19 mouse cellular contexts compared by ENCODE assay signal in genomic region chr19:43887725-43888124, GRCm38 (mm10). TPM values are rescaled to one million over a fixed set of nuclear protein-coding genes. Genes with fewer than 3 reads are reported as not detected.
DNase-seq lines count a peak whose midpoint lies in the region; ATAC-seq and TF ChIP-seq lines count a peak whose summit lies in the region.
"Had no signal": no experiment of that assay in that cellular context is flagged by ENCODE, and none has a peak within 500 bp of the region (broad histone marks: within the 10 kb centered on the region; RNA-seq: fewer than 3 reads in every experiment).

No protein-coding gene starts in this region.

- H3K4me3 ChIP-seq in liver, adult 2 months (ENCODE audit: insufficient read depth, low read depth, low read length): peak overlapping the region; percentile 79
- H3K4me3 ChIP-seq in embryonic facial prominence, embryonic 15.5 days (replicated peaks): no peak overlapping the region
- peak overlapping the region; percentile 57 for H3K4me3 ChIP-seq in intestine, embryonic 16.5 days (ENCODE audit: low read length)
- H3K4me3 ChIP-seq in stomach, postnatal 0 days (ENCODE audit: low read depth, low read length): peak overlapping the region; percentile 6; the same call in 1 of the 2 replicates
- no peak overlapping the region for H3K4me3 ChIP-seq in hindbrain, embryonic 11.5 days (ENCODE audit: low read depth, low read length)
- H3K4me3 ChIP-seq: embryonic facial prominence, embryonic 12.5 days; hindbrain, embryonic 12.5 days; myocyte had no signal

- peak overlapping the region; percentile 96 for H3K27ac ChIP-seq in liver, adult 2 months (replicated peaks; ENCODE audit: insufficient read depth, low read depth, low read length)
- no peak overlapping the region for H3K27ac ChIP-seq in embryonic facial prominence, embryonic 15.5 days (replicated peaks)
- peak overlapping the region; percentile 75 for H3K27ac ChIP-seq in intestine, embryonic 16.5 days (ENCODE audit: low read length)
- H3K27ac ChIP-seq in stomach, postnatal 0 days (replicated peaks): no peak overlapping the region; the same call in 1 of the 2 replicates
- H3K27ac ChIP-seq in hindbrain, embryonic 11.5 days (ENCODE audit: low read depth, low read length): no peak overlapping the region
- H3K27ac ChIP-seq: embryonic facial prominence, embryonic 12.5 days; hindbrain, embryonic 12.5 days; limb, embryonic 15.5 days had no signal

- peak; percentile 95 for DNase-seq in liver, adult 2 months (ENCODE audit: extremely low read depth, low read depth, low spot score)
- DNase-seq in liver: no peak
- no peak for DNase-seq in stomach, postnatal 0 days (ENCODE audit: low spot score)
- DNase-seq in cerebellum, postnatal 36 days: no peak
- DNase-seq in hindbrain, embryonic 11.5 days (ENCODE audit: low spot score): no peak
- DNase-seq: adrenal gland, adult 2 months; cerebellum, adult 9-10 months; forebrain, postnatal 0 days; gastrocnemius, postnatal 36 days; kidney, adult 18-20 months; midbrain, embryonic 14.5 days; thymus, adult 2 months had no signal

- peak overlapping the region; percentile 62 for H3K9ac ChIP-seq in liver, adult 2 months (ENCODE audit: low read depth, low read length)
- no peak overlapping the region for H3K9ac ChIP-seq in embryonic facial prominence, embryonic 15.5 days
- peak overlapping the region; percentile 67; the same call in 1 of the 2 replicates for H3K9ac ChIP-seq in intestine, embryonic 16.5 days (ENCODE audit: low read depth, low read length)
- no peak overlapping the region for H3K9ac ChIP-seq in stomach, postnatal 0 days (ENCODE audit: low read length)
- no peak overlapping the region for H3K9ac ChIP-seq in hindbrain, embryonic 11.5 days (ENCODE audit: low read depth, low read length)
- H3K9ac ChIP-seq: embryonic facial prominence, embryonic 12.5 days; forebrain, postnatal 0 days; hindbrain, embryonic 12.5 days; limb, embryonic 15.5 days had no signal

- no peak for TF ChIP-seq POLR2A in liver, adult 2 months (IDR thresholded peaks at IDR 0.05; ENCODE audit: extremely low read depth, insufficient read depth, low read length)

- ATAC-seq in embryonic facial prominence, embryonic 15.5 days (ENCODE audit: insufficient number of reproducible peaks, low FRiP score, low TSS enrichment, low read depth): no peak
- ATAC-seq in intestine, embryonic 16.5 days: peak; percentile 36
- ATAC-seq in stomach, postnatal 0 days (ENCODE audit: low FRiP score, low TSS enrichment): peak; percentile 28; the same call in 1 of the 2 replicates
- ATAC-seq in hindbrain, embryonic 11.5 days (ENCODE audit: low FRiP score): no peak
- ATAC-seq: forebrain, postnatal 0 days; lung, postnatal 0 days had no signal

- H3K9me3 ChIP-seq in embryonic facial prominence, embryonic 15.5 days (replicated peaks): no peaks in the 10 kb centered on the region
- H3K9me3 ChIP-seq in intestine, embryonic 16.5 days (ENCODE audit: control insufficient read depth, low read length): no peaks in the 10 kb centered on the region
- no peaks in the 10 kb centered on the region for H3K9me3 ChIP-seq in stomach, postnatal 0 days (ENCODE audit: control insufficient read depth, low read length)
- H3K9me3 ChIP-seq in hindbrain, embryonic 11.5 days (ENCODE audit: control insufficient read depth, low read length): no peaks in the 10 kb centered on the region
- H3K9me3 ChIP-seq: embryonic facial prominence, embryonic 12.5 days; hindbrain, embryonic 12.5 days; limb, embryonic 15.5 days had no signal

- 0 out of 2 replicates have a peak, but pooled peaks cover 3% of the 10 kb centered on the region for H3K36me3 ChIP-seq in liver, adult 2 months (ENCODE audit: control insufficient read depth, insufficient read depth, low read length)
- H3K36me3 ChIP-seq in embryonic facial prominence, embryonic 15.5 days: no peaks in the 10 kb centered on the region
- no peaks in the 10 kb centered on the region for H3K36me3 ChIP-seq in intestine, embryonic 16.5 days (ENCODE audit: control insufficient read depth, insufficient read depth, low read length)
- no peaks in the 10 kb centered on the region for H3K36me3 ChIP-seq in stomach, postnatal 0 days (ENCODE audit: control insufficient read depth, insufficient read depth, low read length)
- no peaks in the 10 kb centered on the region for H3K36me3 ChIP-seq in hindbrain, embryonic 11.5 days (ENCODE audit: control insufficient read depth, insufficient read depth, low read length)
- H3K36me3 ChIP-seq: embryonic facial prominence, embryonic 12.5 days; hindbrain, embryonic 12.5 days; limb, embryonic 15.5 days had no signal

- peaks cover 58% of the 10 kb centered on the region for H3K79me2 ChIP-seq in liver, adult 2 months (ENCODE audit: control insufficient read depth, insufficient read depth, low read length)

- H3K27me3 ChIP-seq in liver, adult 2 months (ENCODE audit: control insufficient read depth, insufficient read depth, low read length): no peaks in the 10 kb centered on the region
- no peaks in the 10 kb centered on the region for H3K27me3 ChIP-seq in embryonic facial prominence, embryonic 15.5 days
- H3K27me3 ChIP-seq in intestine, embryonic 16.5 days (replicated peaks; ENCODE audit: control insufficient read depth, insufficient read depth, low read length): no peaks in the 10 kb centered on the region
- H3K27me3 ChIP-seq in stomach, postnatal 0 days (ENCODE audit: control insufficient read depth, insufficient read depth, low read length): no peaks in the 10 kb centered on the region
- no peaks in the 10 kb centered on the region; the same call in 1 of the 2 replicates for H3K27me3 ChIP-seq in hindbrain, embryonic 11.5 days (ENCODE audit: control insufficient read depth, insufficient read depth, low read length)
- H3K27me3 ChIP-seq: embryonic facial prominence, embryonic 12.5 days; hindbrain, embryonic 12.5 days; limb, embryonic 15.5 days had no signal

- H3K4me1 ChIP-seq in liver, adult 2 months (ENCODE audit: control insufficient read depth, insufficient read depth, low read length): peaks cover 21% of the 10 kb centered on the region
- peaks cover 15% of the 10 kb centered on the region; the same call in 1 of the 2 replicates for H3K4me1 ChIP-seq in embryonic facial prominence, embryonic 15.5 days
- peaks cover 34% of the 10 kb centered on the region for H3K4me1 ChIP-seq in intestine, embryonic 16.5 days (ENCODE audit: control insufficient read depth, insufficient read depth, low read length)
- peaks cover 5% of the 10 kb centered on the region for H3K4me1 ChIP-seq in stomach, postnatal 0 days (replicated peaks; ENCODE audit: control insufficient read depth, insufficient read depth)
- H3K4me1 ChIP-seq in hindbrain, embryonic 11.5 days (replicated peaks; ENCODE audit: control insufficient read depth, insufficient read depth, low read length): 0 out of 2 replicates have a peak, but pooled peaks cover 4% of the 10 kb centered on the region

- TF ChIP-seq CTCF in liver, adult 2 months (IDR thresholded peaks at IDR 0.05; ENCODE audit: low read depth, low read length): no peak
- TF ChIP-seq CTCF in stomach, postnatal 0 days (IDR thresholded peaks at IDR 0.05; ENCODE audit: low read depth): no peak

- H3K4me2 ChIP-seq in embryonic facial prominence, embryonic 15.5 days (replicated peaks): 0 out of 2 replicates have a peak overlapping the region, but pooled peaks have one; percentile 10
- peak overlapping the region; percentile 44 for H3K4me2 ChIP-seq in intestine, embryonic 16.5 days (ENCODE audit: low read depth, low read length)
- H3K4me2 ChIP-seq in stomach, postnatal 0 days (replicated peaks; ENCODE audit: low read depth): peak overlapping the region; percentile 46
- no peak overlapping the region for H3K4me2 ChIP-seq in hindbrain, embryonic 11.5 days (replicated peaks; ENCODE audit: low read depth, low read length)
- H3K4me2 ChIP-seq: embryonic facial prominence, embryonic 12.5 days; hindbrain, embryonic 12.5 days had no signal

- no peak for TF ChIP-seq EP300 in stomach, postnatal 0 days (optimal IDR thresholded peaks at IDR 0.05)

- 23% methylated on average over 2 of the region's 2 CpGs for WGBS in liver, adult 2 months
- 78% methylated on average over 2 of the region's 2 CpGs for WGBS in embryonic facial prominence, embryonic 15.5 days
- WGBS in intestine, embryonic 16.5 days: 42% methylated on average over 2 of the region's 2 CpGs
- WGBS in stomach, postnatal 0 days: 59% methylated on average over 2 of the region's 2 CpGs
- 47% methylated on average over 2 of the region's 2 CpGs for WGBS in hindbrain, embryonic 11.5 days

RNA-seq across cellular contexts. Expression of gene Dnmbp, which starts 52.3 kb away (rescaled TPM):
- 23.3 and 24.7 TPM in 2 replicates for total RNA-seq in liver, adult 2 months (2014; rRNA removed)
- 15.5 and 15.6 TPM in 2 replicates for polyA plus RNA-seq in liver, adult 2 months (2012; rRNA removed)
- 19.2 and 19.4 TPM in 2 replicates for polyA plus RNA-seq in embryonic facial prominence, embryonic 15.5 days (2015; fragmentation: Nextera tagmentation; extraction: Ambion mirVana)
- polyA plus RNA-seq in intestine, embryonic 16.5 days (2015; fragmentation: Nextera tagmentation; extraction: Ambion mirVana): 34.2 and 34.3 TPM in 2 replicates
- 14.2 and 14.6 TPM in 2 replicates for polyA plus RNA-seq in stomach, postnatal 0 days (2015; fragmentation: Nextera tagmentation; extraction: Ambion mirVana)
- polyA plus RNA-seq in hindbrain, embryonic 11.5 days (2014; fragmentation: Nextera tagmentation; extraction: Ambion mirVana): 12.2 and 13.5 TPM in 2 replicates

Comparison
In these comparisons a context has a peak if more than half of its experiments do, and no peak if none do; other contexts are left out.
1. H3K27ac ChIP-seq: peak in liver, adult 2 months (single experiment) and intestine, embryonic 16.5 days (single experiment); none in embryonic facial prominence, embryonic 15.5 days (single experiment), stomach, postnatal 0 days (single experiment) and hindbrain, embryonic 11.5 days (single experiment).
2. H3K4me3 ChIP-seq: peak in liver, adult 2 months (single experiment), intestine, embryonic 16.5 days (single experiment) and stomach, postnatal 0 days (single experiment); none in embryonic facial prominence, embryonic 15.5 days (single experiment) and hindbrain, embryonic 11.5 days (single experiment).
3. H3K9ac ChIP-seq: peak in liver, adult 2 months (single experiment) and intestine, embryonic 16.5 days (single experiment); none in embryonic facial prominence, embryonic 15.5 days (single experiment), stomach, postnatal 0 days (single experiment) and hindbrain, embryonic 11.5 days (single experiment).
4. ATAC-seq: peak in intestine, embryonic 16.5 days (single experiment) and stomach, postnatal 0 days (single experiment); none in embryonic facial prominence, embryonic 15.5 days (single experiment) and hindbrain, embryonic 11.5 days (single experiment).